Mouse (Mus musculus) limb, embryonic 11.5 days (tissue): Measurements from ENCODE around the gene Mad1l1. TPM values are rescaled to one million over a fixed set of nuclear protein-coding genes. Genes with fewer than 3 reads are reported as not detected.

ENCODE experiments used
- ATAC-seq: fragments of 200-750 bp; cut with Nextera tagmentation; 2 replicates; pipeline ENCODE4 v1.8.0; 2017; ENCODE audit warnings: low read depth; ENCODE audit not compliant: insufficient number of reproducible peaks, low FRiP score, low TSS enrichment
- DNase-seq: peaks from one replicate; pipeline ENCODE4 v3.0.0-alpha.2; 2015; ENCODE audit warnings: low spot score
- H3K27ac ChIP-seq: fragments of 300-500 bp; sonication (generic); replicated peaks from 2 replicates; pipeline ENCODE4 v1.5.1; 2014; ENCODE audit warnings: low read depth, mild to moderate bottlenecking, low read length
- H3K27me3 ChIP-seq: fragments of 300-500 bp; sonication (generic); 2 replicates; pipeline ENCODE4 v1.6.1; 2014; ENCODE audit warnings: mild to moderate bottlenecking, low read length, mixed read lengths; ENCODE audit not compliant: control insufficient read depth, insufficient read depth
- H3K36me3 ChIP-seq: fragments of 300-500 bp; sonication (generic); 2 replicates; pipeline ENCODE4 v1.6.1; 2014; ENCODE audit warnings: mild to moderate bottlenecking, low read length, moderate library complexity, mixed read lengths; ENCODE audit not compliant: control insufficient read depth, insufficient read depth
- H3K4me1 ChIP-seq: fragments of 300-500 bp; sonication (generic); 2 replicates; pipeline ENCODE4 v1.6.1; 2014; ENCODE audit warnings: low read length, mixed read lengths; ENCODE audit not compliant: control insufficient read depth, insufficient read depth
- H3K4me2 ChIP-seq: fragments of 300-500 bp; sonication (generic); 2 replicates; pipeline ENCODE4 v1.6.1; 2014; ENCODE audit warnings: low read depth, mild to moderate bottlenecking, moderate library complexity; ENCODE audit not compliant: severe bottlenecking
- H3K4me3 ChIP-seq: fragments of 300-500 bp; sonication (generic); 2 replicates; pipeline ENCODE4 v1.5.1; 2014; ENCODE audit warnings: low read depth, low read length
- H3K9ac ChIP-seq: fragments of 300-500 bp; sonication (generic); 2 replicates; pipeline ENCODE4 v1.6.1; 2014; ENCODE audit warnings: mild to moderate bottlenecking, low read length
- H3K9me3 ChIP-seq: fragments of 300-500 bp; sonication (generic); 2 replicates; pipeline ENCODE4 v1.6.1; 2016; ENCODE audit warnings: low read length; ENCODE audit not compliant: control insufficient read depth
- WGBS: fragments of 180-500 bp; shearing (Covaris S2); extraction: QIAGEN DNeasy Blood & Tissue Kit; methylation state at CpG from one replicate; pipeline ENCODE4 v1.1.7; 2014; 5-methylcytosine and 5-hydroxymethylcytosine counted together
- polyA plus RNA-seq: library from polyadenylated mRNA; unstranded; fragments of >200 nt; fragmentation: Nextera tagmentation; extraction: Ambion mirVana; gene quantifications from 2 replicates; pipeline ENCODE4 v1.2.1, GENCODE M21; 2014

Mad1l1 gene
- polyA plus RNA-seq, 1 experiment from 2014 or later = 51.5 TPM

DNA sequence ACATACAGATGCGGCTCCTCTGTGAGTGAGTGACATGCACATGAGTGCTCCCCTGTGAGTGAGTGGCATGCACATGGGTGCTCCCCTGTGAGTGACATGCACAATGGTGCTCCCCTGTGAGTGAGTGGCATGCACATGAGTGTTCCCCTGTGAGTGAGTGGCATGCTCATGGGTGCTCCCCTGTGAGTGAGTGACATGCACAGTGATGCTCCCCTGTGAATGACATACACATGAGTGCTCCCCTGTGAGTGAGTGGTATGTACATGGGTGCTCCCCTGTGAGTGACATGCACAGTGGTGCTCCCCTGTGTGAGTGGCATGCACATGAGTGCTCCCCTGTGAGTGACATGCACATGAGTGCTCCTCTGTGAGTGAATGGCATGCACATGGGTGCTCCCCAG, 339.4 kb downstream of the Mad1l1 start:
- Histone ChIP-seq H3K27me3 (0 out of 2 replicates have a peak, but pooled peaks cover 3% of the 10 kb centered on the region), H3K9ac (no peak overlapping the region), H3K4me2 (no peak overlapping the region), H3K27ac (no peak overlapping the region), H3K4me1 (no peaks in the 10 kb centered on the region), H3K36me3 (no peaks in the 10 kb centered on the region), H3K4me3 (no peak overlapping the region), H3K9me3 (no peaks in the 10 kb centered on the region)
- DNase-seq (no peak), ATAC-seq (no peak)
- WGBS = 83% methylated on average over 1 of the region's 1 CpGs

DNA sequence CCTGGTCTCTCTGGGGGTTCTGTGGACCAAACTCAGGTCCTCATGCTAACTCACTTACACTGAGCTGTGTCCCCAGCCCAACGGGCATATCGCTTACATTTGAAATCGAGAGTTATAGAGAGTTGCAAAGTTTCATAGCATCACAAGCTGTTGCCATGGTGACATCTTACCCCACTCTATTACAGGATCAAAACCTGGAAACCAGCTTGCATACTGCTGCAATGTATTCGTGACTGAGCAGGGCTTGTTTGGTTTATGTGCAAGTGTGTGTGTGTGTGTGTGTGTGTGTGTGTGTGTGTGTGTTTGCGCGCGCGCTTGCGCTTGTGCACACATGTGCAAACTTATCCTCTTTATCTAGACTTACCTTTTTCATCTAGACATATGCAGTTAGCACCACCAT, 342.0 kb downstream of the Mad1l1 start:
- Histone ChIP-seq H3K4me1 (no peaks in the 10 kb centered on the region), H3K9me3 (no peaks in the 10 kb centered on the region), H3K36me3 (no peaks in the 10 kb centered on the region), H3K9ac (no peak overlapping the region), H3K4me2 (no peak overlapping the region), H3K27ac (no peak overlapping the region), H3K27me3 (no peaks in the 10 kb centered on the region), H3K4me3 (no peak overlapping the region)
- WGBS = 81% methylated on average over 9 of the region's 9 CpGs
- no peak for DNase-seq
- no peak for ATAC-seq

DNA sequence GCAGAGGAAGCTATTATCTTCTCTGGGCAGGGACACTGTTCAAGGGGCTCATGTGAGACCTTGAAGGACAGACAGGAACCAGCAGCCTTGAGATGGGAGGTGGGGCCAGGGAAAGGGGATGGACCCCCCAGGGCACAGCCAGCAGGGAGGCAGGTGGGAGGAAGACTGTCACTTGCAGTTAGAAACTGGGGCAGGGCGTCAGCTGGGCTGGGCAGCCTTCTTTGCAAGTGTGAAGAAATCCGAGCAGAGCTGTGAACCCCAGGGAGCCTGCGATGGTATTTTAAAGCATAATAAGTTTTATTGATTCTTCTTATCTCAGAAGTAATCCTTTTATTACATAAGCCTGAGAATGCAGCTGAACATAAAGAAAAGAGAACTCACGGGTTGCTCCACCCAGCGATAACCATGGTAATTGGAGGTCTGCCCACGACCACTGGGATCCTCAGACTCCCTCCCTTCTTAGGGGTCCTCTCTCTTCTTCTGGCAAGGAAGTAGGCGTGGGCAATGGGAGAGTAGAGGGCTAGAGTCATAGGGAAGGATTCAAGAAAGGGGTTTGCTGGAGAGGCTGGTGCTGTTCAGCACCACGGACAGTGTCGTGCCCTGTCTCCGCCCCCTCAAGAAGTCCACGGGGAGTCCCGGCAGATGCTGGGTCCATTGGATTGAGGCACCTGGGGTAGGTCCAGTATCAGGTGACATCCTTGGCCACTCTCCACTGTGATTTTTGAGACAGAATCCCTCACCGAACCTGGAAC, 342.7 kb downstream of the Mad1l1 start:
- no peak overlapping the region for H3K4me2 ChIP-seq
- 3% methylated on average over 13 of the region's 13 CpGs for WGBS
- H3K27me3 ChIP-seq = no peaks in the 10 kb centered on the region
- H3K4me3 ChIP-seq = no peak overlapping the region
- no peak overlapping the region for H3K9ac ChIP-seq
- DNase-seq = peak; percentile 62
- no peaks in the 10 kb centered on the region for H3K4me1 ChIP-seq
- H3K27ac ChIP-seq = no peak overlapping the region
- H3K36me3 ChIP-seq = no peaks in the 10 kb centered on the region
- no peaks in the 10 kb centered on the region for H3K9me3 ChIP-seq
- no peak for ATAC-seq

DNA sequence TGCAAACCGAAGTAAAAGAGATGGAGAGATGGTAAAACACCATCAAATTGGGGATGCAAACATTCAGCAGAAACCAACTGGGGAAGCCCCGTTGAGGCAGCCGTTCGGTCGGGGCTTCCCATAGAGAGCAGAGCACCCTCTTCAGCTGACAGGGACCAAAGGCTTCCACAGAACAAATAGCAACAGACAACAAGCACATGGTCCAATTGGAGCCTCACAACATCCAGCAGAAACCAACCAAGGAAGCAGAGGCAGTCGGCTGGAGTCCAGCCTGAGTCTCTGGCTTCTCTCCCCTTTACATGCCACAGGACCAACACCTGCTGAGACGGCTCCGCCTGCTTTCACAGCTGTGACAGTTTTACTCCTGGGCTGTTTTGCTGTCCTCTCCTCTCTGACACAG, 343.9 kb downstream of the Mad1l1 start:
- Histone ChIP-seq H3K36me3 (no peaks in the 10 kb centered on the region), H3K4me3 (no peak overlapping the region), H3K9me3 (no peaks in the 10 kb centered on the region), H3K27ac (no peak overlapping the region), H3K4me1 (no peaks in the 10 kb centered on the region), H3K4me2 (no peak overlapping the region), H3K9ac (no peak overlapping the region), H3K27me3 (no peaks in the 10 kb centered on the region)
- ATAC-seq (no peak), DNase-seq (no peak)
- WGBS = 35% methylated on average over 8 of the region's 8 CpGs

DNA sequence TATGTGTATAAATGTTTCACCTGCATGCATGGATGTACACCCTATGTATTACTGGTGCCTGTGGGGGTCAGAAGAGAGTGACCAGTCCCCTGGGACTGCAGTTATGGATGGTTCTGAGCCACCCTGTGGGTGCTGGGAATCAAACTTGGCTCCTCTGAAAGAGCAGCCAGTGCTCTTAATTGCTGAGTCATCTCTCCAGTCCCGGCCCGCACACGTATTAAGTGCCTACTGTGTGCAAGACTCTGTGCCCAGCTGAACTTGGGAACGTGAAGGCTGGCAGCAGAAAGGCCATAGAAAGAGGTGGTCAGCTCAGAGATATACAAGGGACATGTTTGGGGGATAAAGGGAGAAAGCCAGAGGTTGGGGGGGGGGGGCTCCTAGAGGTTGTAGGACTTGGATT, 344.8 kb downstream of the Mad1l1 start:
- Histone ChIP-seq H3K27ac (no peak overlapping the region), H3K4me2 (no peak overlapping the region), H3K9me3 (no peaks in the 10 kb centered on the region), H3K27me3 (no peaks in the 10 kb centered on the region), H3K4me3 (no peak overlapping the region), H3K4me1 (no peaks in the 10 kb centered on the region), H3K9ac (no peak overlapping the region), H3K36me3 (no peaks in the 10 kb centered on the region)
- ATAC-seq (no peak), DNase-seq (no peak)
- WGBS = 72% methylated on average over 4 of the region's 4 CpGs

DNA sequence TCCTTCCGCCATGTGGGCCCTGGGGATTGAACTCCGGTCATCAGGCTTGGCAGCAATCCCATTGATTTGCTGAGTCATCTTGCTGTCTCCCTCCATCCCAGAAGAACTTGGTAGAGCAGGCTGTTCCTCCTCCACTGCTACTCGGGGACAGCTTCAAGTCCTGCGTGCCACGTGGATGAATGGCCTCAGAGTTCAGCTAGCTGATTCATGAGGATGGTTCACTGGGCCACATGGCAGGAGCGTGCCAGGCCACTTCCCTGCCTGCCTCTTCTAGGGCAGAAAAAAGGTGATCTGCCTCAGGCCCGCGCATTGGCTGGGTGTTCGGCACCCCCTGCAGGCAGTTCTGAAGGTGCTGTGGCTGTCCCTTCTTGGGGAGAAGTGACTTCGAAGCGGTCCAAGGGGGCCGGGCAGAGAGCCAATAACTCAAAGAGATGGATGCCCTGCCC, 351.1 kb downstream of the Mad1l1 start:
- no peak overlapping the region for H3K4me3 ChIP-seq
- 70% methylated on average over 12 of the region's 12 CpGs for WGBS
- no peaks in the 10 kb centered on the region for H3K4me1 ChIP-seq
- no peak overlapping the region for H3K9ac ChIP-seq
- DNase-seq (no peak), ATAC-seq (no peak)
- H3K4me2 ChIP-seq = no peak overlapping the region
- H3K27ac ChIP-seq = no peak overlapping the region
- H3K27me3 ChIP-seq = no peaks in the 10 kb centered on the region
- H3K9me3 ChIP-seq = no peaks in the 10 kb centered on the region
- H3K36me3 ChIP-seq = no peaks in the 10 kb centered on the region

DNA sequence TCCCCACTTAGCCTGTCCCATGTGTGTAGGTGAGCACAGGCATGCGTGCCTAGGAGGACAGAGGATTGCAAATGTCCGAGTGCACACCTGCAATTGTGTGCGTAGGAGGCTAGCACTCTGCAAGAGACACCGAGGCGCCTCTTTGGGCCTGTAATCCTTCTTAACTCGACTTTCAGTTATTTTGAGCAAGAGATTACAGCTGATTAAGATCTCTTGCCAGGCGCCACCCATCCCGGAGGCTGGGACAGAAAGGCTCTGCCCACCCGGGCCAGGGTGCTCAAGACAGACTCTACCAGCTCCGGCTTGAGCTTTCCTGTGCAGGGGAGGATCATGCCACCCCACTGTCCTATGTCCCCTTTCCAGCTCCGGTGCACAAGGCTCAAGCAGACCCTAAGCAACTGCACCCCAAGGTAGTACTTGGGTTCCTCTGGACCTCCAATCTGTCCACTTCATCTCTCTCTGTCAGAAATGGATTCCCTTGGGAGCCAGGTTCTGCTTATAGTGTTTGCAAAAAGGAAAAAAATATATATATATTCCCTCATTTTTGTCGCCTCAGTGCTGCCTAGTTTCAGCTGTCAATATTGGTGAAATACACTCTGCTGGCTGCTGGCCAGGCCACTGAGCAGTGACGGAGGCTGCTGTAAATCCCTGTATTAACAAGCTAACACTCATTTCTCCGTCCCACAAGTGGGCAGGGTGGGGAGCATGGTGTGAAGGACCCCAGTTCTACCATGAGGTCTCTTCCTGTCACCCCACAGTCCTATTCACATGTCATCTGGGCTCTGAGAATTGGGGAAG, 352.0 kb downstream of the Mad1l1 start:
- DNase-seq (no peak), ATAC-seq (no peak)
- Histone ChIP-seq H3K27me3 (no peaks in the 10 kb centered on the region), H3K9me3 (no peaks in the 10 kb centered on the region), H3K4me2 (no peak overlapping the region), H3K27ac (no peak overlapping the region), H3K36me3 (no peaks in the 10 kb centered on the region), H3K4me3 (no peak overlapping the region), H3K4me1 (no peaks in the 10 kb centered on the region), H3K9ac (no peak overlapping the region)
- WGBS = 81% methylated on average over 14 of the region's 14 CpGs

DNA sequence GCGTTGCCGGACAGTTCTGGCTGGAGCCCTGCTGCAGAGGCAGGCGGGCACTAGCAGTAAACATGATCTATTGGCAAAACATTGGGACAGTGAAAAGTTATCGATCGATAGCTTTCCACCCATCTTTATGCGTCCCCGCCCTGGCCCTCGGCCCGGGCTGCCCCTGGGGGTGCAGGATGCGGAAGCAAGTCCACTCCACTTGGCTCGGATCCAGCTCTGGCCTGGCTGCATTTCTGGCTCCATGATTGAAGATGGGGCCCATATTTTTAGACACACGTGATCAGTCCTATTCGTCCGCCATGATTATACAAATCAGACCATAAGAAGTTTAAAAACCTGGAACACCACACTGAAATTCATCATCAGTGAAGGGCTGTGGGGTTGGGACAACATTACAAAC, 355.8 kb downstream of the Mad1l1 start:
- Histone ChIP-seq H3K36me3 (no peaks in the 10 kb centered on the region), H3K27me3 (no peaks in the 10 kb centered on the region), H3K4me1 (no peaks in the 10 kb centered on the region), H3K4me2 (no peak overlapping the region), H3K9me3 (no peaks in the 10 kb centered on the region), H3K9ac (no peak overlapping the region), H3K27ac (no peak overlapping the region), H3K4me3 (no peak overlapping the region)
- ATAC-seq = no peak
- 90% methylated on average over 14 of the region's 14 CpGs for WGBS
- DNase-seq = no peak
